Mouse (Mus musculus): ENCODE measurements around the gene Megf11. TPM values are rescaled to one million over a fixed set of nuclear protein-coding genes. Genes with fewer than 3 reads are reported as not detected.

Gene Megf11
- polyA plus RNA-seq, 1 experiment from 2014 or later = 0.92 TPM

DNA sequence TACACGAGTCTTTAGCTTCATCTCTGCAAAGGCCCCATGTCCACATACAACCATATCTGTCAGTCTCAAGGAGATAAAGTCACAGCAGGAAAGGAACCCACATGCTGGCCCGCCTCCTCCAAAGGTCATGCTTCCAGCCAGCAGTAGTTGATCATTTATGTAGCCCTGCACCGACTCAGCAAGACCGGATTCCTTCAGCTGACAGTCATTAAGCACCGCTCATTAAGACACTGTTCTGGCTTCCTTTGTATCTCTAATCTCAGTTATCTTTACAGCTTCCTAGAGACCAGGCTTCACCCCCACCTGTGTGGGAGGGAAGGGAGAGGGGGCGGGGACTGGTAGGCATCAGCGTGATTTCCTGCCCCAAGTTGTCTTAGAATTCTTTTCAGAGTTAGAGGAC lies 258.7 kb downstream of the Megf11 start:
- Histone ChIP-seq H3K9ac (ENCODE audit: low read length) (no peak overlapping the region), H3K4me3 (ENCODE audit: control insufficient read depth in 1 of 2, insufficient read depth in 1 of 2, low read depth in 1 of 2, low read length in 2 of 2) (no peak overlapping the region), H3K27ac (replicated peaks in 1 of 2; ENCODE audit: control insufficient read depth in 1 of 2, insufficient read depth in 1 of 2, low read depth in 2 of 2, low read length in 2 of 2) (no peak overlapping the region), H3K4me1 (ENCODE audit: control insufficient read depth in 2 of 2, insufficient read depth in 2 of 2, low read length in 2 of 2) (no peaks in the 10 kb centered on the region), H3K9me3 (ENCODE audit: control insufficient read depth, low read length) (no peaks in the 10 kb centered on the region), H3K4me2 (ENCODE audit: low read length) (no peak overlapping the region), H3K27me3 (ENCODE audit: control insufficient read depth, insufficient read depth, low read length) (peaks cover 3% of the 10 kb centered on the region), H3K36me3 (ENCODE audit: control insufficient read depth, insufficient read depth, low read length) (no peaks in the 10 kb centered on the region)
- WGBS = 23% methylated on average over 7 of the region's 7 CpGs
- no peak for ATAC-seq (ENCODE audit: insufficient number of reproducible peaks, insufficient read depth, low FRiP score, low read depth)

GRCm38 (mm10) chr9:64645462-64645861 lies 260.0 kb downstream of the Megf11 start:
- no peak for ATAC-seq (ENCODE audit: insufficient number of reproducible peaks, insufficient read depth, low FRiP score, low read depth)
- H3K4me2 ChIP-seq (ENCODE audit: low read length) = no peak overlapping the region
- 67% methylated on average over 3 of the region's 3 CpGs for WGBS
- no peaks in the 10 kb centered on the region for H3K36me3 ChIP-seq (ENCODE audit: control insufficient read depth, insufficient read depth, low read length)
- no peak overlapping the region for H3K27ac ChIP-seq (replicated peaks in 1 of 2; ENCODE audit: control insufficient read depth in 1 of 2, insufficient read depth in 1 of 2, low read depth in 2 of 2, low read length in 2 of 2)
- H3K27me3 ChIP-seq (ENCODE audit: control insufficient read depth, insufficient read depth, low read length) = peaks cover 3% of the 10 kb centered on the region; the same call in 1 of the 2 replicates
- H3K4me1 ChIP-seq (ENCODE audit: control insufficient read depth in 2 of 2, insufficient read depth in 2 of 2, low read length in 2 of 2) = no peaks in the 10 kb centered on the region
- no peak overlapping the region for H3K4me3 ChIP-seq (ENCODE audit: control insufficient read depth in 1 of 2, insufficient read depth in 1 of 2, low read depth in 1 of 2, low read length in 2 of 2)
- no peaks in the 10 kb centered on the region for H3K9me3 ChIP-seq (ENCODE audit: control insufficient read depth, low read length)
- H3K9ac ChIP-seq (ENCODE audit: low read length) = no peak overlapping the region

- Histone ChIP-seq H3K4me3 (ENCODE audit: control insufficient read depth in 1 of 2, insufficient read depth in 1 of 2, low read depth in 1 of 2, low read length in 2 of 2) (no peak overlapping the region), H3K27ac (replicated peaks in 1 of 2; ENCODE audit: control insufficient read depth in 1 of 2, insufficient read depth in 1 of 2, low read depth in 2 of 2, low read length in 2 of 2) (no peak overlapping the region), H3K9me3 (ENCODE audit: control insufficient read depth, low read length) (no peaks in the 10 kb centered on the region), H3K27me3 (ENCODE audit: control insufficient read depth, insufficient read depth, low read length) (no peaks in the 10 kb centered on the region), H3K9ac (ENCODE audit: low read length) (no peak overlapping the region), H3K4me1 (ENCODE audit: control insufficient read depth in 2 of 2, insufficient read depth in 2 of 2, low read length in 2 of 2) (no peaks in the 10 kb centered on the region), H3K36me3 (ENCODE audit: control insufficient read depth, insufficient read depth, low read length) (no peaks in the 10 kb centered on the region), H3K4me2 (ENCODE audit: low read length) (no peak overlapping the region)
- ATAC-seq (ENCODE audit: insufficient number of reproducible peaks, insufficient read depth, low FRiP score, low read depth) = no peak
- 72% methylated on average over 9 of the region's 9 CpGs for WGBS
Measured at GRCm38 (mm10) chr9:64649393-64649792, 264.0 kb downstream of the Megf11 start.

DNA sequence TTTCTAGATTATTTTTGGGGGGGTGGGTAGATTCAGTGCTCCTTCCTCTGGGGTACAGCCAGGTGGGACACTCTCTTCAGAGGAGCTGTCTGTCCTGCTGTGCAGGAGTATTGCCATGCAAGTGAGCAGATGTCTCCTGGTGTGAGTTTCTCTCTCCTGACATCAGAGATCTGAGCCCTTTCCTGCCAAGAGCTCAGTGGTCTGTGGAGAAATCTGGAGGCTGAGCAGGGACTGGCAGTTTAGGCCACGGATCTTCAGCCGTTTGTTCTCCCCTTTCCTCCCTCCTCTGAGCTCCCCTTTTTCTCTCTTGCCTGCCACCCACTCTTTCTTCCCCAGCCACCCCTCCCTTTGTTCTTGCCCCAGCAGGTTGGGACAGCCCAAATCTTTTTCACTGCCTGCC lies 264.5 kb downstream of the Megf11 start:
- Histone ChIP-seq H3K9me3 (ENCODE audit: control insufficient read depth, low read length) (no peaks in the 10 kb centered on the region), H3K27ac (replicated peaks in 1 of 2; ENCODE audit: control insufficient read depth in 1 of 2, insufficient read depth in 1 of 2, low read depth in 2 of 2, low read length in 2 of 2) (no peak overlapping the region), H3K9ac (ENCODE audit: low read length) (no peak overlapping the region), H3K27me3 (ENCODE audit: control insufficient read depth, insufficient read depth, low read length) (no peaks in the 10 kb centered on the region), H3K4me3 (ENCODE audit: control insufficient read depth in 1 of 2, insufficient read depth in 1 of 2, low read depth in 1 of 2, low read length in 2 of 2) (no peak overlapping the region), H3K4me2 (ENCODE audit: low read length) (no peak overlapping the region), H3K4me1 (ENCODE audit: control insufficient read depth in 2 of 2, insufficient read depth in 2 of 2, low read length in 2 of 2) (no peaks in the 10 kb centered on the region), H3K36me3 (ENCODE audit: control insufficient read depth, insufficient read depth, low read length) (no peaks in the 10 kb centered on the region)
- ATAC-seq (ENCODE audit: insufficient number of reproducible peaks, insufficient read depth, low FRiP score, low read depth) = no peak
- WGBS = 20% methylated on average over 2 of the region's 2 CpGs

DNA sequence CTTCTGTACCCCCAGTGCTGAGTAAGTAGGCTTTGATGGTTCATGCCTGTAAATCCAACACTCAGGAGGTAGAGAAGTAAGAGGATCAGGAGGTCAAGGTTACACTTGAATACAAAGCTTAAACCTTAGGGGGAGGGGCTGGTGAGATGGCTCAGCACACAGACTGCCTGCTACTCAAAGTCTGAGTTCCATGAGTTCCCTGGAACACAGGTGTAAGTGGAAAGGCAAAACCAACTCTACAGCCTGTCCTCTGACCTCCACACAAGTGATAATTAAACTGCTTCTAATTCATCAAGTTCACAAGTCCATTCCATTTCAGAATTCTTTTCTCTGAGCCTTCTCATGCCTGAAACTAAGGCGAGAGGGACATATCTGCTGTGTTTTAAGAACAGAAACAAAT lies 265.8 kb downstream of the Megf11 start:
- H3K4me3 ChIP-seq (ENCODE audit: control insufficient read depth in 1 of 2, insufficient read depth in 1 of 2, low read depth in 1 of 2, low read length in 2 of 2) = no peak overlapping the region
- no peaks in the 10 kb centered on the region for H3K9me3 ChIP-seq (ENCODE audit: control insufficient read depth, low read length)
- H3K36me3 ChIP-seq (ENCODE audit: control insufficient read depth, insufficient read depth, low read length) = no peaks in the 10 kb centered on the region
- ATAC-seq (ENCODE audit: insufficient number of reproducible peaks, insufficient read depth, low FRiP score, low read depth) = no peak
- no peaks in the 10 kb centered on the region for H3K4me1 ChIP-seq (ENCODE audit: control insufficient read depth in 2 of 2, insufficient read depth in 2 of 2, low read length in 2 of 2)
- no peaks in the 10 kb centered on the region for H3K27me3 ChIP-seq (ENCODE audit: control insufficient read depth, insufficient read depth, low read length)
- H3K9ac ChIP-seq (ENCODE audit: low read length) = no peak overlapping the region
- WGBS = 76% methylated on average over 1 of the region's 1 CpGs
- H3K27ac ChIP-seq (replicated peaks in 1 of 2; ENCODE audit: control insufficient read depth in 1 of 2, insufficient read depth in 1 of 2, low read depth in 2 of 2, low read length in 2 of 2) = no peak overlapping the region
- no peak overlapping the region for H3K4me2 ChIP-seq (ENCODE audit: low read length)

DNA sequence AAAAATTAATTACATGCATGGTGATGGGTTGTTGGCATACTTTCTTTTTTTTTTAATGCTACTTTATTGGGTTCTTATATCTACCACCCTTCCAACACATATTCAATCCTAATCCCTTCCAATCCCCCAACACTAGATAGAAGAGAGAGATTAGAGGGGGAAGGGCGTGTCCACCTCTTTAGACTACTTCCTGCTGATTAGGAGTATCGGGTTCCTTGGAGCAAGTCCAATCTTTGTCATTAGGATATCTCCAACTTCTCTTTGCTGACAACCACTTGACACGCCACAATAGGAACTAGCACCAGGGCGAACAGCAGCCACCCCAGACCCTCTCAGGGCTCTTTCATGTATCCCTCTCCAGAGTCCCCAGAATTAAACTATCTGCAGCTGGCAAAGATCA lies 266.3 kb downstream of the Megf11 start:
- no peaks in the 10 kb centered on the region for H3K36me3 ChIP-seq (ENCODE audit: control insufficient read depth, insufficient read depth, low read length)
- H3K4me3 ChIP-seq (ENCODE audit: control insufficient read depth in 1 of 2, insufficient read depth in 1 of 2, low read depth in 1 of 2, low read length in 2 of 2) = no peak overlapping the region
- no peak overlapping the region for H3K27ac ChIP-seq (replicated peaks in 1 of 2; ENCODE audit: control insufficient read depth in 1 of 2, insufficient read depth in 1 of 2, low read depth in 2 of 2, low read length in 2 of 2)
- no peak overlapping the region for H3K9ac ChIP-seq (ENCODE audit: low read length)
- WGBS = 8% methylated on average over 4 of the region's 4 CpGs
- H3K4me1 ChIP-seq (ENCODE audit: control insufficient read depth in 2 of 2, insufficient read depth in 2 of 2, low read length in 2 of 2) = no peaks in the 10 kb centered on the region
- no peak overlapping the region for H3K4me2 ChIP-seq (ENCODE audit: low read length)
- ATAC-seq (ENCODE audit: insufficient number of reproducible peaks, insufficient read depth, low FRiP score, low read depth) = no peak
- H3K27me3 ChIP-seq (ENCODE audit: control insufficient read depth, insufficient read depth, low read length) = no peaks in the 10 kb centered on the region
- no peaks in the 10 kb centered on the region for H3K9me3 ChIP-seq (ENCODE audit: control insufficient read depth, low read length)

DNA sequence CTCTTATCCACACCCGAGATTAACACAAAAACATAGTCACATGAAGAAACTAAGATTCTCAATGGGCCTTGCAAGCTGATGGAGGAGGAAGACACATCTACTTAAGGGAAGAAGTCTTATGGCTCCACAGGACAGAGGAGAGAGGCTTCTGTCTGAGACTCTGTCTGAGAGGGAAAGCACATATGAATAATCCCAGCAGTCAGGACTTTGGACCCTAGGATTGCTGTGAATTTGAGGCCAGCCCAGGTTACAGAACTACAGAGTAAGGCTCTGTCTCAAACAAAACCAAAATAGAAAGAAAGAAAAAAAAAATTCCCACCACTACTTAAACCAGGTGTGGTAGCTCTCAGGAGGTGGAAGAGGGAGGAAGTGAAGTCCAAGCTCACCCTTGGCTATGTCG lies 266.7 kb downstream of the Megf11 start:
- Histone ChIP-seq H3K9ac (ENCODE audit: low read length) (no peak overlapping the region), H3K9me3 (ENCODE audit: control insufficient read depth, low read length) (no peaks in the 10 kb centered on the region), H3K4me1 (ENCODE audit: control insufficient read depth in 2 of 2, insufficient read depth in 2 of 2, low read length in 2 of 2) (no peaks in the 10 kb centered on the region), H3K27me3 (ENCODE audit: control insufficient read depth, insufficient read depth, low read length) (no peaks in the 10 kb centered on the region), H3K27ac (replicated peaks in 1 of 2; ENCODE audit: control insufficient read depth in 1 of 2, insufficient read depth in 1 of 2, low read depth in 2 of 2, low read length in 2 of 2) (no peak overlapping the region), H3K36me3 (ENCODE audit: control insufficient read depth, insufficient read depth, low read length) (no peaks in the 10 kb centered on the region), H3K4me2 (ENCODE audit: low read length) (no peak overlapping the region), H3K4me3 (ENCODE audit: control insufficient read depth in 1 of 2, insufficient read depth in 1 of 2, low read depth in 1 of 2, low read length in 2 of 2) (no peak overlapping the region)
- no peak for ATAC-seq (ENCODE audit: insufficient number of reproducible peaks, insufficient read depth, low FRiP score, low read depth)
- 40% methylated on average over 2 of the region's 2 CpGs for WGBS

GRCm38 (mm10) chr9:64652841-64653361 lies 267.5 kb downstream of the Megf11 start:
- H3K4me1 ChIP-seq (ENCODE audit: control insufficient read depth in 2 of 2, insufficient read depth in 2 of 2, low read length in 2 of 2) = no peaks in the 10 kb centered on the region
- no peaks in the 10 kb centered on the region for H3K9me3 ChIP-seq (ENCODE audit: control insufficient read depth, low read length)
- H3K9ac ChIP-seq (ENCODE audit: low read length) = no peak overlapping the region
- H3K4me2 ChIP-seq (ENCODE audit: low read length) = no peak overlapping the region
- 59% methylated on average over 10 of the region's 10 CpGs for WGBS
- H3K27ac ChIP-seq (replicated peaks in 1 of 2; ENCODE audit: control insufficient read depth in 1 of 2, insufficient read depth in 1 of 2, low read depth in 2 of 2, low read length in 2 of 2) = no peak overlapping the region
- no peaks in the 10 kb centered on the region for H3K36me3 ChIP-seq (ENCODE audit: control insufficient read depth, insufficient read depth, low read length)
- ATAC-seq (ENCODE audit: insufficient number of reproducible peaks, insufficient read depth, low FRiP score, low read depth) = no peak
- H3K27me3 ChIP-seq (ENCODE audit: control insufficient read depth, insufficient read depth, low read length) = no peaks in the 10 kb centered on the region
- no peak overlapping the region for H3K4me3 ChIP-seq (ENCODE audit: control insufficient read depth in 1 of 2, insufficient read depth in 1 of 2, low read depth in 1 of 2, low read length in 2 of 2)

Measured in heart, embryonic 14.5 days (tissue).